Mouse (Mus musculus): Measurements from ENCODE around the gene Mettl7a3.
"Not testable (repeated sequence)": the region's sequence is repeated elsewhere in the genome, so short reads cannot be mapped to it uniquely, and the experiment has no call there.

Mettl7a3 gene

GRCm38 (mm10) chr15:100330739-100331138 lies 4.0 kb upstream of the Mettl7a3 start:
- DNase-seq (ENCODE audit: inconsistent ontology term) = no peak

GRCm38 (mm10) chr15:100332077-100332961 lies 2.4 kb upstream of the Mettl7a3 start:
- not testable (repeated sequence) for DNase-seq (ENCODE audit: inconsistent ontology term)

- not testable (repeated sequence) for DNase-seq (ENCODE audit: inconsistent ontology term)
These were observed 2.6 kb downstream of the Mettl7a3 start for GRCm38 (mm10) chr15:100337328-100337727.

GRCm38 (mm10) chr15:100337847-100338246 lies 3.1 kb downstream of the Mettl7a3 start:
- DNase-seq (ENCODE audit: inconsistent ontology term) = not testable (repeated sequence)

- DNase-seq (ENCODE audit: inconsistent ontology term) = peak; percentile 63
These were observed 6.7 kb downstream of the Mettl7a3 start for GRCm38 (mm10) chr15:100341314-100341980.

GRCm38 (mm10) chr15:100345484-100345883 lies 10.8 kb downstream of the Mettl7a3 start:
- DNase-seq (ENCODE audit: inconsistent ontology term) = no peak

GRCm38 (mm10) chr15:100346761-100347160 lies 12.0 kb downstream of the Mettl7a3 start:
- no peak for DNase-seq (ENCODE audit: inconsistent ontology term)

GRCm38 (mm10) chr15:100349496-100349895 lies 14.8 kb downstream of the Mettl7a3 start:
- no peak for DNase-seq (ENCODE audit: inconsistent ontology term)

GRCm38 (mm10) chr15:100351501-100352060 lies 16.9 kb downstream of the Mettl7a3 start:
- DNase-seq (ENCODE audit: inconsistent ontology term) = no peak

GRCm38 (mm10) chr15:100352711-100353250 lies 18.1 kb downstream of the Mettl7a3 start, which contains the start of the genes Methig1 and Mettl7a2:
Gene Methig1 (plus strand): TSS chr15:100353149.
Gene Mettl7a2 (plus strand): TSS chr15:100353200.
- DNase-seq (ENCODE audit: inconsistent ontology term) = no peak

- DNase-seq (ENCODE audit: inconsistent ontology term) = not testable (repeated sequence)
These were observed 18.7 kb downstream of the Mettl7a3 start for GRCm38 (mm10) chr15:100353399-100353798.

- DNase-seq (ENCODE audit: inconsistent ontology term) = no peak
These were observed 21.1 kb downstream of the Mettl7a3 start for GRCm38 (mm10) chr15:100355876-100356275.

- no peak for DNase-seq (ENCODE audit: inconsistent ontology term)
These were observed 29.5 kb downstream of the Mettl7a3 start, which contains the start of gene Higd1c for GRCm38 (mm10) chr15:100364242-100364641. Gene Higd1c (plus strand): TSS chr15:100364542.

GRCm38 (mm10) chr15:100365967-100366366 lies 31.2 kb downstream of the Mettl7a3 start:
- not testable (repeated sequence) for DNase-seq (ENCODE audit: inconsistent ontology term)

- no peak for DNase-seq (ENCODE audit: inconsistent ontology term)
These were observed 32.4 kb downstream of the Mettl7a3 start for GRCm38 (mm10) chr15:100367119-100367518.

GRCm38 (mm10) chr15:100375066-100375465 lies 40.3 kb downstream of the Mettl7a3 start:
- peak; percentile 11 for DNase-seq (ENCODE audit: inconsistent ontology term)

GRCm38 (mm10) chr15:100377847-100378505 lies 43.2 kb downstream of the Mettl7a3 start:
- DNase-seq (ENCODE audit: inconsistent ontology term) = not testable (repeated sequence)

GRCm38 (mm10) chr15:100379658-100380057 lies 44.9 kb downstream of the Mettl7a3 start:
- DNase-seq (ENCODE audit: inconsistent ontology term) = no peak

- no peak for DNase-seq (ENCODE audit: inconsistent ontology term)
These were observed 45.4 kb downstream of the Mettl7a3 start for GRCm38 (mm10) chr15:100380104-100380503.

GRCm38 (mm10) chr15:100385705-100386104 lies 51.0 kb downstream of the Mettl7a3 start:
- no peak for DNase-seq (ENCODE audit: inconsistent ontology term)

GRCm38 (mm10) chr15:100387544-100388223 lies 53.0 kb downstream of the Mettl7a3 start:
- no peak for DNase-seq (ENCODE audit: inconsistent ontology term)

Measured in Muller cell, postnatal 12 days (primary cell).